Mouse (Mus musculus): ENCODE results near the gene Dlg5.

GRCm38 (mm10) chr14:24222273-24222672 is 23.4 kb downstream of the Dlg5 start:
- TF ChIP-seq POLR2A (IDR thresholded peaks at IDR 0.05; ENCODE audit: control insufficient read depth, extremely low read depth, insufficient read depth, low read length, poor library complexity): no peak
- TF ChIP-seq CTCF (IDR thresholded peaks at IDR 0.05; ENCODE audit: borderline replicate concordance, control insufficient read depth, extremely low read depth, insufficient read depth, low read length, poor library complexity): no peak
